Mouse (Mus musculus): Measurements from ENCODE around the gene Dgke.
"Not testable (repeated sequence)": the region's sequence is repeated elsewhere in the genome, so short reads cannot be mapped to it uniquely, and the experiment has no call there.

Dgke gene

GRCm38 (mm10) chr11:89066750-89067149, at the start of gene Dgke:
Gene Dgke (minus strand): TSS chr11:89066850.
- no peak for DNase-seq

GRCm38 (mm10) chr11:89107180-89107807, 40.6 kb upstream of the Dgke start:
- DNase-seq: no peak

DNA sequence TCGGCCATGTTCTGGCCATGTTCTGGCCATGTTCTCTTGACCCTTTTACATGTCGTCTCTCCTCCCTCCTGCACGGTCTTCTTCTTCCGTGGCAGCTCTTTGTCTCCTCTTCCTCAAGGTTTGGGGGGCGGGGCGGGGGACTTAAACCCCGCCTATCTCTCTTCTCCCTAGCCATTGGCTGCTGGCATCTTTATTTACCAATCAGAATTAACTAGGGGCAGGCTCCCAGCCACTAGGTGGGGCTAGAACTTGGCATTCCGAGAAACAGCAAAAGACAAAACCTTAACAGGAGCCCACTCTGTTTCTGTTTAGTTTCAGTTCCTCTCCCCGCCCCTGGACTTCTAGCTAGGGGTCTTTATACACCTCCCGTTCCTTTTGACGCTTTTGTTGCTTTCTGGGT, 39.2 kb upstream of the Dgke start:
- no peak for DNase-seq

- DNase-seq: no peak
These were observed 38.6 kb upstream of the Dgke start for GRCm38 (mm10) chr11:89105211-89105610.

DNA sequence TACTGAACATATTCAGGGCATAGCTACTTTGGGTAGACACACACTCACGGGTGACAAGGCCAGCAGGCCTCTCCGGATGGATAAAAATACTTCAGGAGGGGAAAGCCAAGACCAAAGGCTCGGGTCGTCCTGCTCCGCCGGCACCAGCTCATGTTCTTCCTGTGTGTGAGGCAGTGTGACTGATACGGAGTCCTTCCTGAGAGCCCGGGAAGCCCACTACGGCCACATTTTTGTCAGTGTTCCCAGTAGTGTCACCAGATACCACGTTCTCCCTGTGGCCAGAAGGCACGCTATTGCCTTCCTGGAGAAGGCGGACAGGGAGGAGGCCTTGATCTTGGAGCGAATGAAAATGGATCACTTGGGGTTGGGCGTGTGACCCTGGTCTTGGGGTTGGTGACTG, 36.5 kb upstream of the Dgke start:
- no peak for DNase-seq

GRCm38 (mm10) chr11:89100826-89101321, 34.2 kb upstream of the Dgke start:
- DNase-seq: peak; percentile 16 to 28

GRCm38 (mm10) chr11:89100403-89100802, 33.8 kb upstream of the Dgke start:
- peak; percentile 87 to 89 for DNase-seq

DNA sequence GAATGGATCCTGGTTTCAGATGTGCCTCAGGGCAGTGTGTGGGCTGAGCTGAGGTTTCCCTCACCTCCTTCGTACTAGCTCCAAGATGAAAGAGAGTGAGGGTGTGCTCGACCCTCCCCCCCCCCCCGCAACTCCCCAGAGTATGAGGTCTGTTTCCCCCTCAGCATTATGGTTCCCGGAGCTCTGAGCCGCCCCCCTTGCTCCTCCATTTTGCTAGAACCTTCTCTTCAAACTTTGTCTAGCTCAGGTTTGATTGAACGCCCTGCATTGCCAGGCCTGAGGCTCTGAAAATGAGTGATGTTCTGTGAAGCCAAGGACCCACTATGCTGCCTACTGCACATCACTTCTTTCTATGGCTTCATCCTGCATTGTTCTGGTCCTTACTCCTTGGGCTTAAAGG, 32.3 kb upstream of the Dgke start:
- no peak for DNase-seq

DNA sequence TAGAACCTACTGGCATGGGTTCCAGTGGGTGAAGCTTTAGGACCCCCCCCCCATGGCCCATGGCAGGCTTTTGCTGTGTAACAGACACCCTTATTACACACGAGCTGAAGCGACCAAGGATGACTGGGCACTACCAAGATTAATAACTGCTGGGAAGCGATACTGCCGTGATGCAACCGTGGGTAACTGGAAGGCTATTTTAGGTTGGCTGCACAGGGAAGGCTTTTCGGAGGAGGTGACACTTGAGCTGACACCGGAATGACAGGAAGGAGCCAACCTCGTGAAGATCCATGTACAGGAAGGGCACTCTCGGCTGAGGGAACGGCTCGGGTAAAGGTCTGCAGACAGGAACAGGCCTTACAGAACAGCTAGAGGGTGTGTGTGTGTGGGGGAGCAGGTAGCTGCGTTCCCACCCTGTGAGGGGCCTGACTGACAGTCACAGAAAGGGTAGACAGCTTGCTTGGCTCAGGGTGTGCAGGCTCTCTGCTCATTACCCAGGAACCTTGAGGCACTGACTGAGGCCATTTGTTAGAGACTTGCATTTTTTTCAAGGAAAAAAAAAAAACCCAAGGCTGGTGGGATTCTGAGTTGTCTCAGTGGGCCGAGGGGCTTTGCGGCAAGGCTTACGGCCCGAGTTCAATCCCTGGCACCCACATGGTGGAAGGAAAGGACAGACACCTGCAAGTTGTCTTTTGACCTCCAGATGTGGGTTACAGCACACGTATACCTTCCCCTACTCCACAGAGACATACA, 31.6 kb upstream of the Dgke start:
- DNase-seq: no peak

GRCm38 (mm10) chr11:89097292-89097691, 30.6 kb upstream of the Dgke start:
- not testable (repeated sequence) for DNase-seq

DNA sequence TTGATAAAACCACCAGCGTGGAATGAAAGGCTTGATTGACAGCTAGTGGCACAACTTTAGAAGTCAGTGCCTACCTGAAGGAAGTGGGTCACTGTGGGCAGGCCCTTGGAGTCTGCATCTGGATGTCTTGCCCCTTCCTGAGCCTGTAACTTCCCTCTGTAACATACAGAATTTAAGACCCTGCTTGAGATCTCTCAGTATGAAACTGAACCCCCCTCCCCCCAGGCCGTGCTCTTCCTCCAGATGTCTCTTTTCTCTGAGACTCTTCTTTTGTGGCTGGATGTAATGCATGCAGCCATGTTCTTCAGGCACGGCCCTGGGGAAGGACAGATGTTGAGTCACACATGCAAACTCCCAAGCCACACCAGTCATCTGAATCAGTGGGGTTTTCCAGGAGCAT, 28.7 kb upstream of the Dgke start:
- no peak for DNase-seq

DNA sequence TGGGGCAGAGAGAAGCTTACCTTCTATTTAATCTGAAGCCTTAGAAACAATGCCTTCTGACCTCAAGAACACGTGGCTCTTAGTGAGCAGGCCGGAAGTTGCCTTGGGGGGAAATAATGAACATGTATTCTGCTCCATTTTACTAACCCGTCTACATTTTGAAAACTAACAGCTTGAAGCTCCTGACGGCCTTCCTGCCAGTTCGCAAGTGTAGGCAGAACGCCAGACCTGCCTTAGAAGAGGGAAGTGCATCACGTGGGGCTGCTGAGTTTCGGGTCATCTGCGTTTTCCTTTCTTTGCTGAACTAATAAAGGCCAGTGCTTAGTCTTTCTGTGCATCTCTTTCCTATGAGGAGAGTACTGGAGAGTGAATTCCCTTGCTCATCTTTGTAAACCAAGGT, 26.1 kb upstream of the Dgke start:
- DNase-seq: no peak

DNA sequence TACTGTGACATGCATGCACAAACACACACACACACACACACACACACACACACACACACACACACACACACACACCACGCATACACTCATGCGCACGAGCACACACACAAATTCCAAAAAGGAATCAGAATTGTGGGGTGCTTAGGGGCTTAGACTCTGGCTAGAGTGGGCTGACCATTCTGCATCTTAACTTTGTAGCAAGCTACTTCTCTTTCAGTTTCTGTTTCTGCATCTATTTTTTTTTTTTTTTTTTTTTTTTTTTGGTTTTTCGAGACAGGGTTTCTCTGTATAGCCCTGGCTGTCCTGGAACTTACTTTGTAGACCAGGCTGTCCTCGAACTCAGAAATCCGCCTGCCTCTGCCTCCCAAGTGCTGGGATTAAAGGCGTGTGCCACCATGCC, 23.7 kb upstream of the Dgke start:
- DNase-seq: not testable (repeated sequence)

DNA sequence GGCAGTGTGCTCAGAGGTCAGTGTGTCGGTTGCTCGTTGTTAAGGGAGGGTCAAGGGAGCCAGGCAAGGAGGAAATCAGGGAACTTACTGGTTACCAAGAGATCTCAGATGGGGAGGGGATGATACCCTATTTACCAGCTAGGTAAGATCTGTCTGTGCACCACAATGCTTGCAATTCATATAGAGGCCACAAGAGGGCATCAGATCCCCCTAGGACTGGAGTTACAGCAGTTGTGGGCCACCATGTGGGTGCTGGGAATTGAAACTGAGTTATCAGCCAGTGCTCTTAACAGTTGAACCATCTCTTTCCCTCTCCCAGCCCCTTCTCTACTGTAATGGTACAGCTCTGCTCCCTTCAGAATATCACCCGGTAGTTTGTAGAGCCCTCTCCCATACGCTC, 22.1 kb upstream of the Dgke start:
- DNase-seq: no peak

GRCm38 (mm10) chr11:89086208-89086809, 19.7 kb upstream of the Dgke start:
- no peak for DNase-seq

- peak in 1 of 2 experiments; percentile 29 for DNase-seq
These were observed 18.0 kb upstream of the Dgke start for GRCm38 (mm10) chr11:89084601-89085000.

- not testable (repeated sequence) for DNase-seq
These were observed 16.0 kb upstream of the Dgke start for GRCm38 (mm10) chr11:89082691-89083090.

DNA sequence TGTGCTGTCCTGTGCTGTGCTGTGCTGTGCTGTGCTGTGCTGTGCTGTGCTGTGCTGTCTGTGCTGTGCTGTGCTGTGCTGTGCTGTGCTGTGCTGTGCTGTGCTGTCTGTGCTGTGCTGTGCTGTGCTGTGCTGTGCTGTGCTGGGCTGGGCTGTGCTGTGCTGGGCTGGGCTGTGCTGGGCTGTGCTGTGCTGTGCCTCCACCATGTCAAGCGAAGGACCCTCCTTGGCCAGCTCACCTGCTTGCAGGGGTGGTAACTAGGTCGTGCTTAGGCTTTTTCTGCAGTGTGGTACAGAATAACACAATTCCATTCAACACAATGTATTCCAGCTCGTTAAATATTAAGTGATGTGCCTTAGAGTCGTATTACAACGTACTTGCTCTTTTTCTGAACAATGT, 15.3 kb upstream of the Dgke start:
- not testable (repeated sequence) for DNase-seq

DNA sequence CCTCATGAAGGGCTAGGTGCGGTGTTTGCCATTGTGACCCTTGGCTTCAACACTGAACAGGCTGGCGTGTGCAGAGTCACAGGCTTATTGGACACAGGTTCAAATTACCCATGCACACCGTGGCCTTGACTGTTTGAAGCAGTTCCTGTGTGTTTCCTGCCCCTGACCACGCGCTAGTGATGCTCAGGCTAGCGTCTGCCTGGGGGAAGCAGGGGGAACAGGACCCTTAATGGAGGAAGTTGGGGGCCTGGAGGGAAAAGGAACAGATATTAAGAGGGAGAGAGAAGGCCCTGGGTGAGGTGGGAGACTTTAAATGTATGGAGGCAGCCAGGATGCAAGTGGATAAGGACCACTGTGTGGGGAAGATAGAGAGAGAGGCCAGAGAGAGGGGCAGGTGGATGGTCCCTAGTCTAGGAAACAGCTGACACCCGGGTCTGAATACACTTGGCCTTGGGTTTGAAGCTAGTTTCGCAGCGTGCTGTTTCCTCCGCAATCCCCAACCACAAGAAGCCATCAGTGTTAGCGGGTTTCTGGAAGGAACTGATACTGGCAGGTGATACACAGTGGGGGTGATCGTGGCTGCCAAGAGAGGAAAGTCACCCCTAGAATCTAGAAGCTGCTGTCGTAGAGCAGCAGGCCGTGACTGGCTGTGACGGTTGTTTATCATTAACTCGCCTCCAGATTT, 12.5 kb upstream of the Dgke start:
- DNase-seq: peak; percentile 88 to 90

DNA sequence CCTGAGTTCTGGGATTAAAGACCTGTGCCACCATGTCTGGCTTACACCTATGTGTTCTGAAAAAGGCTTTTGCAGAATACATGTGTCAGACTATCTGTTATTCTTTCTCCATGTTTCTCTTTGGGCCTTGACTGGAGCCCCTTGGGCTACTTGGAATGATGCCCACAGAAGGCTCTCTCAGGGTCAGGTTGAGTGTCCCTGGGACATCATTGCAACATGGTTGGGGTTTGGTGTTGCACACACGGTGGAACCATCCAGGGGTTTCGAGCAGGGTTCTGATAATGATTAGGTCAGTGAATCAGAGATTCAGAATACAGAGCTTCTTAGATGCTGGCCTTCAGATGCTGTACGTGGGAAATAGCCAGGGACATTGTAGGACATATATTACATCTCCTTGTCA, 11.7 kb upstream of the Dgke start:
- DNase-seq: no peak

- no peak for DNase-seq
These were observed 11.0 kb upstream of the Dgke start for GRCm38 (mm10) chr11:89077601-89078000.

DNA sequence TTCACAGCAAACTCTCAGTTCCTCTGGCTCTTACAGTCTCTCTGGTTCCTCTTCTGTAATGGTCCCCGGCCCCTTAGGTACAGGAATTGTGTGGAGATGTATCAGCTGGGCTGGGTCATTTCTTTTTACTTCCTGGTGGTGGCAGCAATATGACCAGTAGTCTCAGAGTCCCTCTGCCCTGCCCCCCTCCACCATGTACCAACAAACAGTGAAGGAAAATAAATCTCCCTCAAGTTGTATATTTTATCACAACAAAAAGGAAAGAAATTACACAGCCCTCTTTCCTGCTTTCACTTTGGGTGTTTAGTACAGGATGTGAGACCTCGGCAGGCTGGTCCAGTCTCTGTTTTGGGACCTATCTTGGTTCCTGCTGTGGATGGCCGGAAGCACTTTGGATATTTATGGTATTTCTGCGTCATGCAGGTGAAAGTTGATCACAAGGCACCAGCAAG, 9.7 kb upstream of the Dgke start:
- no peak for DNase-seq

DNA sequence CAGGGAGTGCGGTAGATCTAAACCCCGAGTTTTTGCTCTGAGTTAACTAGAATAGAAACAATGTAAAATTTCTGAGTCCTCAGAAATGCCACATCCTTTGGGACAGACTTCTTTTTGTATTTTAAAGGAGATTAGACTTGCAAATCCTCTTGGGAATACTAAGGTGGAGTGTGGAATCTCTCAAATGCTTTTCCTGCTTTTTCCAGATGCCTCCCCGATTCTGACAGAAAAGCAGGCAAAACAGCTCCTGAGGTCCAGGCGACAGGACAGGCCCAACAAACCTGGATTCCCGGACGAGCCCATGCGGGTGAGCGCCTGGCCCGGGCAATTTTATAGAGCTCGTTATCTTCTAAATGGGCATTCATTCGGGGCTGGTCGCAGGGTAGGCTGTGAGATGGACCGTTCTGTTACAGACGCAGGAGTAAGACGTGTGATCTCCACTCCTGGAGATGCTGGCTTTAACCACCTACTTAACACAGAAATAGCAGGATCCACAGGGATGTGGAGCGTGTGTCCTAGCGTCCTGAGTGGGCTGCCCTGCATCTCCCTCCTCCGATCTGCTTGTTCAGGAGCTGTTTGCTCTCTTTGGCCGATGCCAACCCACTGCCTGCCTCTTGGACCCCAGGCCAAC, 8.2 kb upstream of the Dgke start:
- DNase-seq: no peak
